Comparison of ENCODE assay signal across 16 mouse cellular contexts in the genomic region with DNA sequence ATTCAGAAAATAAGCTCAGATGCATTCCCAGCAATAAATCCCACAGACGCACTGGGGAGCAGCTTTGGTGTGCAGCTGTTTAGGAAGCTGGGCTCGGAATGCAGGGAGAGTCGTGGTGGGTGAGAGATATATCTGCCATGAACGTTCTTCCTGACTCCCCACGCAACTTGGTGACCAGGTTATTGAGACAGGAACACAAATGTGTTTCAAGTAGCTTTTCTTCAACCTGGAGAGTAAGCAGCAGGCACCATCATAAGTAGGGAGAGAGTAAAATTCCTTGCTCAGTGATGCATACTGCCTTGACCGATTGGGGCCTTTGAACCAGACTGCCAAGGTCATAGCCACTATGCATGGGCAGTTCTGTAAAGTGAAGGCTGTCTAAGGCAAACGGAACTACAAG.
DNase-seq lines count a peak whose midpoint lies in the region; TF ChIP-seq lines count a peak whose summit lies in the region.
"Had no signal": no experiment of that assay in that cellular context is flagged by ENCODE, and none has a peak within 500 bp of the region (broad histone marks: within the 10 kb centered on the region; RNA-seq: fewer than 3 reads in every experiment).

No protein-coding gene starts in this region.

- H3K27ac ChIP-seq in kidney, adult 2 months (ENCODE audit: insufficient read depth, low read depth, low read length) = peak overlapping the region; percentile 69; the same call in 1 of the 2 replicates
- H3K27ac ChIP-seq: liver, embryonic 15.5 days; stomach, postnatal 0 days had no signal

- H3K4me1 ChIP-seq in kidney, adult 2 months (ENCODE audit: control insufficient read depth, insufficient read depth, low read length) = peaks cover 14% of the 10 kb centered on the region
- H3K4me1 ChIP-seq: liver, embryonic 15.5 days had no signal

- no peaks in the 10 kb centered on the region for H3K27me3 ChIP-seq in kidney, adult 2 months (replicated peaks; ENCODE audit: control insufficient read depth, insufficient read depth, low read length)
- H3K27me3 ChIP-seq: liver, embryonic 15.5 days had no signal

- no peaks in the 10 kb centered on the region for H3K36me3 ChIP-seq in kidney, adult 2 months (ENCODE audit: control insufficient read depth, insufficient read depth, low read length)
- H3K36me3 ChIP-seq: liver, embryonic 15.5 days had no signal

- TF ChIP-seq CTCF in kidney, adult 2 months (conservative IDR thresholded peaks at IDR 0.05; ENCODE audit: insufficient read depth, insufficient read length, low read depth, low read length) = no peak

- DNase-seq in adrenal gland, postnatal 14 days = peak; percentile 29
- no peak for DNase-seq in adrenal gland, adult 18-20 months (ENCODE audit: low spot score in 2 of 2)
- DNase-seq in R1 (ENCODE audit: low read depth, low spot score) = peak; percentile 18
- DNase-seq in kidney, adult 2 months = peak; percentile 80
- peak; percentile 53 to 73 for DNase-seq in kidney, postnatal 36 days
- no peak for DNase-seq in lung, postnatal 10 days
- DNase-seq in spleen, postnatal 14 days (ENCODE audit: low spot score in 2 of 2) = no peak
- no peak for DNase-seq in thymus, postnatal 10 days (ENCODE audit: low spot score in 2 of 2)
- DNase-seq: cerebellum, adult 2 months; heart, adult 18-20 months; heart, postnatal 10 days; layer of hippocampus, adult 9-11 months; lung, postnatal 36 days; thymus, postnatal 4 days had no signal

- 23% methylated on average over 7 of the region's 7 CpGs for WGBS in kidney, adult 2 months

- no peak overlapping the region for H3K4me3 ChIP-seq in kidney, adult 2 months (ENCODE audit: insufficient read depth, low read depth, low read length)
- H3K4me3 ChIP-seq: liver, embryonic 15.5 days had no signal

- TF ChIP-seq POLR2A in kidney, adult 2 months (IDR thresholded peaks at IDR 0.05; ENCODE audit: low read depth, low read length) = no peak

Comparison
In these comparisons a context has a peak if more than half of its experiments do, and no peak if none do; other contexts are left out.
1. DNase-seq: peak in adrenal gland, postnatal 14 days (single experiment), R1 (single experiment), kidney, adult 2 months (single experiment) and kidney, postnatal 36 days (2 of 2); none in adrenal gland, adult 18-20 months (0 of 2), lung, postnatal 10 days (single experiment), spleen, postnatal 14 days (0 of 2) and thymus, postnatal 10 days (0 of 2).